Mouse (Mus musculus) embryonic facial prominence, embryonic 13.5 days (tissue): ENCODE measurements around the gene Sms. TPM values are rescaled to one million over a fixed set of nuclear protein-coding genes. Genes with fewer than 3 reads are reported as not detected.

Experiments used
- ATAC-seq: fragments of 200-750 bp; cut with Nextera tagmentation; 2 replicates; pipeline ENCODE4 v1.8.0; 2017; ENCODE audit warnings: low read depth; ENCODE audit not compliant: insufficient number of reproducible peaks, insufficient read depth, low FRiP score, low TSS enrichment
- H3K27ac ChIP-seq: fragments of 300-500 bp; sonication (generic); 2 replicates; pipeline ENCODE4 v1.5.1; 2015; ENCODE audit warnings: moderate library complexity, mild to moderate bottlenecking, inconsistent platforms
- H3K27me3 ChIP-seq: fragments of 300-500 bp; sonication (generic); 2 replicates; pipeline ENCODE4 v1.6.1; 2015; ENCODE audit warnings: mild to moderate bottlenecking, inconsistent platforms
- H3K36me3 ChIP-seq: fragments of 300-500 bp; sonication (generic); 2 replicates; pipeline ENCODE4 v1.6.1; 2015; ENCODE audit warnings: mild to moderate bottlenecking, inconsistent platforms
- H3K4me1 ChIP-seq: fragments of 300-500 bp; sonication (generic); 2 replicates; pipeline ENCODE4 v1.6.1; 2015; ENCODE audit warnings: inconsistent platforms
- H3K4me2 ChIP-seq: fragments of 300-500 bp; sonication (generic); 2 replicates; pipeline ENCODE4 v1.6.1; 2015; ENCODE audit warnings: moderate library complexity, mild to moderate bottlenecking, inconsistent platforms
- H3K4me3 ChIP-seq: fragments of 300-500 bp; sonication (generic); 2 replicates; pipeline ENCODE4 v1.5.1; 2015; ENCODE audit warnings: mild to moderate bottlenecking, inconsistent platforms
- H3K9ac ChIP-seq: fragments of 300-500 bp; sonication (generic); 2 replicates; pipeline ENCODE4 v1.6.1; 2015; ENCODE audit warnings: mild to moderate bottlenecking, inconsistent platforms
- H3K9me3 ChIP-seq: fragments of 300-500 bp; sonication (generic); 2 replicates; pipeline ENCODE4 v1.6.1; 2016; ENCODE audit warnings: inconsistent platforms
- WGBS: fragments of 180-500 bp; shearing (Covaris S2); methylation state at CpG from one replicate; pipeline ENCODE4 v1.1.7; 2015; ENCODE audit warnings: mixed read lengths; 5-methylcytosine and 5-hydroxymethylcytosine counted together
- polyA plus RNA-seq: library from polyadenylated mRNA; unstranded; fragments of >200 nt; fragmentation: Nextera tagmentation; extraction: Ambion mirVana; gene quantifications from 2 replicates; pipeline ENCODE4 v1.2.1, GENCODE M21; 2015

The Sms gene
- polyA plus RNA-seq, 1 experiment from 2014 or later: 65.5 TPM

- ATAC-seq: no peak
- no peak overlapping the region for H3K27ac ChIP-seq
- 88% methylated on average over 6 of the region's 6 CpGs for WGBS
- H3K9ac ChIP-seq: no peak overlapping the region
- H3K4me2 ChIP-seq: no peak overlapping the region
- H3K36me3 ChIP-seq: no peaks in the 10 kb centered on the region; the same call in 1 of the 2 replicates
- no peak overlapping the region for H3K4me3 ChIP-seq
- peaks cover 3% of the 10 kb centered on the region; the same call in 1 of the 2 replicates for H3K27me3 ChIP-seq
- no peaks in the 10 kb centered on the region for H3K4me1 ChIP-seq
- no peaks in the 10 kb centered on the region for H3K9me3 ChIP-seq
Observed at GRCm38 (mm10) chrX:157447431-157447830, 44.7 kb downstream of the Sms start.

DNA sequence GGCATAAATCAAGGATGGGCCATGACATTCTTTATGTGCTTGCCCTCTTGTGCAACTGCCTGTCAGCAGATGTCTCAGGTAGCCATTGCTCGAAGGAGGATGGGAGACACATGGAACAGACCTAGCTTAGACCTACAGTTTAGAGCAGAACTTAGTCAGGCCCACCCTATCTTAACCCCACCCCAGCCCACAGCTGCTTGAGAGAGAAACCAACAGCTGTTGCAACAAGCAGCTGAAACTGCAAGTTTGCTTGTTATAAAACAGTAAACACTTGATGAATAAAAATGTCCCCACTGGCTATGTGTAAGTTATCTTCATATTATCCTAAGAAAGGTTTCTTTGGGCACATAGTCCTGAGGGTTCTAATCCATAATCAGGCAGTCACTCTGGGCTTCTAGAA is 57.3 kb downstream of the Sms start:
- Histone ChIP-seq H3K4me1 (no peaks in the 10 kb centered on the region), H3K4me2 (no peak overlapping the region), H3K4me3 (no peak overlapping the region), H3K9ac (no peak overlapping the region), H3K9me3 (no peaks in the 10 kb centered on the region), H3K36me3 (no peaks in the 10 kb centered on the region), H3K27ac (no peak overlapping the region), H3K27me3 (no peaks in the 10 kb centered on the region; the same call in 1 of the 2 replicates)
- no peak for ATAC-seq
- 76% methylated on average over 1 of the region's 1 CpGs for WGBS

DNA sequence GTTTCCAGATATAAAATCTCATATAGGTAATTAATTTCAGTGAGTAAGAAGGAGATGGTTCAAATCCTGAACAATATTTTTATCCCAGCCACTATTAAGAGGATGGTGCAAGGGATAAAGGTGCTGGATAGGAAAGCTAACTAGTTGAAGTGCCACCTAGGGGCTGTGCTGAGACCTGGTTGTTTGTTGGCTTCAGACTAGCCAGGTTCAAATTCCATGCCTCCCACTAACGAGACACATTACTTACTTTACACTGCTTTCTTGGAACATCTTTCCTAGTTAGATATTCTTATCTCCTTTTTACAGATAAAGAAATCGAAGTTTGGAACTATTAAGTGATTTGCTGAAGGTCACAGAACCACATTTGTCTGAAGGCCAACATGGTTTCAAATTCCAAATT is 72.6 kb downstream of the Sms start:
- ATAC-seq: no peak
- H3K36me3 ChIP-seq: no peaks in the 10 kb centered on the region
- WGBS: 55% methylated on average over 2 of the region's 2 CpGs

DNA sequence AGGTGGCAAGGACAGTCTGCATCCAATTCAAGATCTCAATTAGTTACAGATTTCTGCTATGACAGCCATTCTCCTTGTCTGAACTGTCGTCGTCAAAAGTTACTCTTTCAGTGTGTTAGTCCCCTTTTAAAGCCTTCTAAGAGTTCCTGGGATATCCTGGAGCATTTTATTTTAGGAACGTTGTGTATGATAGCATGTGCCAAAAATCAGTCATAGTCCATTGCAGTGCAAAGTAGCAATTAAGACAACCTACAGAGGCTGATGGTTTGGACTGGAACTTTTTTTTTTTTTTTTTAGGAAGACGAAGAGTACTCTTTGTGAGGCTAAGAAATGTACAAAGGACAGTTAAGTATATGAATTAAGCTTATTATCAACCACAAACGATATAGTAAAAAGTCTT is 76.9 kb downstream of the Sms start, which contains the start of gene Phex:
TSS of gene Phex (minus strand) at position 101 of the 400 bp plus-strand sequence.
- Histone ChIP-seq H3K4me2 (no peak within 1 kb of the TSS), H3K4me1 (no peaks in the 10 kb centered on the region), H3K36me3 (no peaks in the 10 kb centered on the region), H3K4me3 (no peak within 1 kb of the TSS), H3K27ac (no peak within 1 kb of the TSS), H3K9ac (no peak within 1 kb of the TSS), H3K27me3 (no peaks in the 10 kb centered on the region; the same call in 1 of the 2 replicates), H3K9me3 (no peaks in the 10 kb centered on the region)
- WGBS: 40% methylated on average over 5 of the region's 5 CpGs
- ATAC-seq: no peak

More for the DNA sequence above, 72.6 kb downstream of the Sms start:
- Histone ChIP-seq H3K27ac (no peak overlapping the region), H3K4me3 (no peak overlapping the region), H3K4me2 (no peak overlapping the region), H3K4me1 (no peaks in the 10 kb centered on the region), H3K9me3 (no peaks in the 10 kb centered on the region), H3K9ac (no peak overlapping the region), H3K27me3 (no peaks in the 10 kb centered on the region; the same call in 1 of the 2 replicates)

GRCm38 (mm10) chrX:157404919-157405318 is 87.2 kb downstream of the Sms start:
- Histone ChIP-seq H3K9ac (no peak overlapping the region), H3K4me2 (no peak overlapping the region), H3K27ac (no peak overlapping the region), H3K4me3 (no peak overlapping the region), H3K36me3 (no peaks in the 10 kb centered on the region), H3K9me3 (no peaks in the 10 kb centered on the region), H3K4me1 (no peaks in the 10 kb centered on the region), H3K27me3 (peaks cover 6% of the 10 kb centered on the region)
- 64% methylated on average over 6 of the region's 6 CpGs for WGBS
- no peak for ATAC-seq

Other genes starting within 250 kb of the Sms start
- 1.1 and 1.7 TPM in 2 replicates for gene Phex, start 77.0 kb downstream of the Sms start, polyA plus RNA-seq
- gene Yy2, start 76.7 kb upstream of the Sms start, polyA plus RNA-seq: 4.8 TPM in 2 replicates
- gene Mbtps2, start 106.4 kb upstream of the Sms start, polyA plus RNA-seq: 24.3 and 25.8 TPM in 2 replicates
- gene Smpx, start 206.6 kb upstream of the Sms start, polyA plus RNA-seq: 2.4 and 3.6 TPM in 2 replicates